ENCODE assay signal across 11 mouse cellular contexts in the genomic region with DNA sequence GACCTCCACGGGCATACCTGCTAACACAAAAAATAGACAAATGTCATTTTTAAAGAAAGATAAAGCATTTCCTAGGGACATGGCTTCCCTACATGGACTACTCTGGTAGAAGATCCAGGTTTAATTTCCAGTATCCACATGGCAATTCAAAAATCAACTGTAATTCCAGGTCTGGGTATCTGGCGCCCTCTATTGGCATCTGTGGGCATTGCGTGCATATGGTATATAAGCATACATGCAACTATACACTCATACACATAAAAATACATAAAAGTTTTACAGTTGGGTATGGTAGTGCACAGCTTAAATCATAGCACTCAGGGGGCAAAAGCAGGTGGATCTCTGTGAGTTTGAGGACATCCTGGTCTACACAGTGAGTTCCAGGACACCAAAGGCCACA. TPM values are rescaled to one million over a fixed set of nuclear protein-coding genes. Genes with fewer than 3 reads are reported as not detected.
DNase-seq lines count a peak whose midpoint lies in the region; ATAC-seq and TF ChIP-seq lines count a peak whose summit lies in the region.
"Had no signal": no experiment of that assay in that cellular context is flagged by ENCODE, and none has a peak within 500 bp of the region (broad histone marks: within the 10 kb centered on the region; RNA-seq: fewer than 3 reads in every experiment).

No protein-coding gene starts in this region.

- H3K4me1 ChIP-seq in hindbrain, embryonic 14.5 days (replicated peaks; ENCODE audit: control insufficient read depth, insufficient read depth, low read length), result no peaks in the 10 kb centered on the region
- no peaks in the 10 kb centered on the region for H3K4me1 ChIP-seq in hindbrain, embryonic 13.5 days (replicated peaks)
- H3K4me1 ChIP-seq in lung, postnatal 0 days (ENCODE audit: insufficient read depth, low read depth, low read length), result no peaks in the 10 kb centered on the region

- intact Hi-C loops in gastrocnemius, postnatal 14 days (cut with DNase I; ENCODE audit: low total_unique reads), result no loop called here

- H3K4me2 ChIP-seq in hindbrain, embryonic 14.5 days (replicated peaks), result no peak overlapping the region
- no peak overlapping the region for H3K4me2 ChIP-seq in hindbrain, embryonic 13.5 days
- H3K4me2 ChIP-seq in lung, postnatal 0 days (replicated peaks; ENCODE audit: low read depth, low read length), result no peak overlapping the region

- no peaks in the 10 kb centered on the region for H3K36me3 ChIP-seq in hindbrain, embryonic 14.5 days (replicated peaks; ENCODE audit: control insufficient read depth, insufficient read depth)
- H3K36me3 ChIP-seq in hindbrain, embryonic 13.5 days, result no peaks in the 10 kb centered on the region
- no peaks in the 10 kb centered on the region for H3K36me3 ChIP-seq in lung, postnatal 0 days (ENCODE audit: insufficient read depth, low read length)

- ATAC-seq in hindbrain, embryonic 14.5 days (ENCODE audit: low FRiP score), result no peak
- ATAC-seq in hindbrain, embryonic 13.5 days (ENCODE audit: low FRiP score), result no peak
- no peak for ATAC-seq in lung, postnatal 0 days

- TF ChIP-seq CTCF in lung, postnatal 0 days (IDR thresholded peaks at IDR 0.05), result peak; percentile 78

- WGBS in hindbrain, embryonic 14.5 days, result 52% methylated on average over 3 of the region's 3 CpGs
- WGBS in hindbrain, embryonic 13.5 days, result 54% methylated on average over 3 of the region's 3 CpGs
- 62% methylated on average over 3 of the region's 3 CpGs for WGBS in lung, postnatal 0 days

- no peaks in the 10 kb centered on the region for H3K9me3 ChIP-seq in hindbrain, embryonic 14.5 days (ENCODE audit: control insufficient read depth, low read length)
- no peaks in the 10 kb centered on the region for H3K9me3 ChIP-seq in hindbrain, embryonic 13.5 days
- no peaks in the 10 kb centered on the region for H3K9me3 ChIP-seq in lung, postnatal 0 days (ENCODE audit: low read length)

- DNase-seq in hindbrain, embryonic 14.5 days (ENCODE audit: low spot score), result peak; percentile 45
- DNase-seq in 3T3-L1 (ENCODE audit: low read depth, low spot score) (peak; percentile 39), ES-CJ7 (ENCODE audit: low read depth, low spot score) (peak; percentile 63)
- peak; percentile 49 to 61 for DNase-seq in cerebellum, postnatal 36 days
- DNase-seq in lung, postnatal 0 days (ENCODE audit: low spot score), result peak; percentile 44
- DNase-seq in gastrocnemius, postnatal 14 days, result no peak
- no peak for DNase-seq in urinary bladder, postnatal 4 days (ENCODE audit: low spot score in 2 of 2)

- H3K9ac ChIP-seq in hindbrain, embryonic 14.5 days, result no peak overlapping the region
- H3K9ac ChIP-seq in hindbrain, embryonic 13.5 days, result no peak overlapping the region
- no peak overlapping the region for H3K9ac ChIP-seq in lung, postnatal 0 days (replicated peaks; ENCODE audit: low read depth)

- TF ChIP-seq EP300 in lung, postnatal 0 days (IDR thresholded peaks at IDR 0.05), result no peak

- no peak overlapping the region for H3K4me3 ChIP-seq in hindbrain, embryonic 14.5 days (replicated peaks; ENCODE audit: low read length)
- no peak overlapping the region for H3K4me3 ChIP-seq in hindbrain, embryonic 13.5 days
- no peak overlapping the region for H3K4me3 ChIP-seq in lung, postnatal 0 days (ENCODE audit: low read depth, low read length)
- H3K4me3 ChIP-seq: myocyte had no signal

- H3K27ac ChIP-seq in hindbrain, embryonic 14.5 days, result no peak overlapping the region
- H3K27ac ChIP-seq in hindbrain, embryonic 13.5 days, result no peak overlapping the region
- no peak overlapping the region for H3K27ac ChIP-seq in lung, postnatal 0 days (ENCODE audit: low read length)

- H3K27me3 ChIP-seq in hindbrain, embryonic 14.5 days (ENCODE audit: control insufficient read depth, insufficient read depth, low read length), result no peaks in the 10 kb centered on the region
- no peaks in the 10 kb centered on the region for H3K27me3 ChIP-seq in hindbrain, embryonic 13.5 days
- no peaks in the 10 kb centered on the region for H3K27me3 ChIP-seq in lung, postnatal 0 days (replicated peaks; ENCODE audit: insufficient read depth, low read length)

RNA-seq across cellular contexts. Expression of gene Izumo2, which starts 4.2 kb away (rescaled TPM):
- polyA plus RNA-seq in hindbrain, embryonic 14.5 days (2014; fragmentation: Nextera tagmentation; extraction: Ambion mirVana), result not detected in 2 replicates
- not detected in 2 replicates for polyA plus RNA-seq in hindbrain, embryonic 13.5 days (2015; fragmentation: Nextera tagmentation; extraction: Ambion mirVana)
- not detected in 2 replicates for polyA plus RNA-seq in lung, postnatal 0 days (2015; fragmentation: Nextera tagmentation; extraction: Ambion mirVana)
- not detected for total RNA-seq in gastrocnemius, postnatal 14 days (2021)
- total RNA-seq: layer of hippocampus, adult 18-20 months had no signal
- polyA plus RNA-seq: embryonic facial prominence, embryonic 14.5 days; myocyte had no signal

RNA-seq across cellular contexts. Expression of gene Myh14, which starts 33.7 kb away (rescaled TPM):
- polyA plus RNA-seq in hindbrain, embryonic 14.5 days (2014; fragmentation: Nextera tagmentation; extraction: Ambion mirVana), result 4.2 and 5.0 TPM in 2 replicates
- polyA plus RNA-seq in hindbrain, embryonic 13.5 days (2015; fragmentation: Nextera tagmentation; extraction: Ambion mirVana), result 1.9 and 2.3 TPM in 2 replicates
- 202 and 215 TPM in 2 replicates for polyA plus RNA-seq in lung, postnatal 0 days (2015; fragmentation: Nextera tagmentation; extraction: Ambion mirVana)
- 10 to 100 TPM; 20.6 to 24.4 TPM for total RNA-seq in gastrocnemius, postnatal 14 days (2021)

RNA-seq across cellular contexts. Expression of gene Vrk3, which starts 43.9 kb away (rescaled TPM):
- 24.5 and 28.8 TPM in 2 replicates for polyA plus RNA-seq in hindbrain, embryonic 14.5 days (2014; fragmentation: Nextera tagmentation; extraction: Ambion mirVana)
- 28.4 and 33.0 TPM in 2 replicates for polyA plus RNA-seq in hindbrain, embryonic 13.5 days (2015; fragmentation: Nextera tagmentation; extraction: Ambion mirVana)
- polyA plus RNA-seq in lung, postnatal 0 days (2015; fragmentation: Nextera tagmentation; extraction: Ambion mirVana), result 45.1 and 48.3 TPM in 2 replicates
- total RNA-seq in gastrocnemius, postnatal 14 days (2021), result 10 to 100 TPM; 14.5 to 16.2 TPM

RNA-seq across cellular contexts. Expression of gene Zfp473, which starts 46.5 kb away (rescaled TPM):
- 1.4 and 1.5 TPM in 2 replicates for polyA plus RNA-seq in hindbrain, embryonic 14.5 days (2014; fragmentation: Nextera tagmentation; extraction: Ambion mirVana)
- 0.78 and 0.91 TPM in 2 replicates for polyA plus RNA-seq in hindbrain, embryonic 13.5 days (2015; fragmentation: Nextera tagmentation; extraction: Ambion mirVana)
- 0.31 and 0.38 TPM in 2 replicates for polyA plus RNA-seq in lung, postnatal 0 days (2015; fragmentation: Nextera tagmentation; extraction: Ambion mirVana)
- under 1 TPM in 1 of 2 experiments, not detected in 1; 0.16 TPM for total RNA-seq in gastrocnemius, postnatal 14 days (2021)

Comparison
In these comparisons a context has a peak if more than half of its experiments do, and no peak if none do; other contexts are left out.
1. DNase-seq: peak in hindbrain, embryonic 14.5 days (single experiment), 3T3-L1 (single experiment), ES-CJ7 (single experiment), cerebellum, postnatal 36 days (2 of 2) and lung, postnatal 0 days (single experiment); none in gastrocnemius, postnatal 14 days (single experiment) and urinary bladder, postnatal 4 days (0 of 2).
2. RNA of gene Myh14, which starts 33.7 kb away (polyA plus RNA-seq): 202 to 215 TPM in lung, postnatal 0 days; 4.2 to 5.0 TPM in hindbrain, embryonic 14.5 days and 1.9 to 2.3 TPM in hindbrain, embryonic 13.5 days; every median in the first group is over 10 times any median in the second.